Mouse (Mus musculus): Measurements from ENCODE around the gene Rgs14. TPM values are rescaled to one million over a fixed set of nuclear protein-coding genes. Genes with fewer than 3 reads are reported as not detected.

Rgs14 gene
- total RNA-seq, 2 experiments from 2014 or later = 1.0 to 1.1 TPM

DNA sequence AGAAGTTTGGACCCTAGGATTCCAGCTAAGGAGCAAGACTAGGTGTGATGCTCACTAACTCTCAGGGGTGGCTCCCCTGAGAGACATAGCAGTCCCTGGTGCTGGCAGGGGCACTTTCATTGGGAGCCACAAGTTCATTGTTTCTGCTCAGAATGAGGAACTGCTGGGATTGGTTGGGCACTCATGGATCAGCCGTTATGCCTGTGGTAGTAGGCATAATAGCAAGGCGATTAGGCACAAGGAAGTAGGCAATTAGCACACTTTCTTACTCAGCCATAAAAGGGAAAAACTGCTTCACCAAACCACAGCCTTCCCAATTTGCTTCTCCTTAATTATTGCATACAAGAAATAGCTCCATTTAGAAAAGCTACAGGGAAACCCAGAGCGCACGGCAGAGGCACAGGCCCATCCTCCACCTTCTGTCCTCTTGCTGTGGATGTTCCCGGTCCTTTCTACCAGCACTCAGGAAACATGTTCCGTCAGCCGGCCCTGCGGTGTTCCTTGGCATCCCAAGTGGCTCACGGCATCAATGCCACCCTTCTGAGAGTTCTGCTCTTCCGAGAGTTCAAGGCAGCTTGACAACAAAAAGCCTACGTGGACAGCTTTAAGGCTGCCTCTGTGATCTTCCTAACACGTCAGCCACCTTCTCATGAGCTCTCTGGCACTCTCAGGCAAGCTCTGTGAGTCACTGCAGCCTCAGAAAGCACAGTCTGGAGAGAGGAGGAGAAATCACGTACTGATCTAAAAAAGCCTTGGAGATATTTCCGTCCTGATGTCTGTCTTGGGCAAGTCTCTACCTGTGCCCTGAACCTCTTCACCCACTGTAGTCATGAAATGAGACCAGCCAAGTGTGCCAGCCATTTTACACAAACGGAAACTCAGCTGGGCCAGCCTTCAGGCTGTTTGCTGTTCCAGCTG lies 34.7 kb downstream of the Rgs14 start:
- DNase-seq (ENCODE audit: low spot score in 2 of 2) = no peak

- peak; percentile 31 to 43 for DNase-seq (ENCODE audit: low spot score in 2 of 2)
Measured at GRCm38 (mm10) chr13:55404853-55405782, 35.6 kb downstream of the Rgs14 start.

GRCm38 (mm10) chr13:55405783-55406390 lies 36.4 kb downstream of the Rgs14 start:
- no peak for DNase-seq (ENCODE audit: low spot score in 2 of 2)

GRCm38 (mm10) chr13:55407341-55407740 lies 37.8 kb downstream of the Rgs14 start:
- DNase-seq (ENCODE audit: low spot score in 2 of 2) = no peak

DNA sequence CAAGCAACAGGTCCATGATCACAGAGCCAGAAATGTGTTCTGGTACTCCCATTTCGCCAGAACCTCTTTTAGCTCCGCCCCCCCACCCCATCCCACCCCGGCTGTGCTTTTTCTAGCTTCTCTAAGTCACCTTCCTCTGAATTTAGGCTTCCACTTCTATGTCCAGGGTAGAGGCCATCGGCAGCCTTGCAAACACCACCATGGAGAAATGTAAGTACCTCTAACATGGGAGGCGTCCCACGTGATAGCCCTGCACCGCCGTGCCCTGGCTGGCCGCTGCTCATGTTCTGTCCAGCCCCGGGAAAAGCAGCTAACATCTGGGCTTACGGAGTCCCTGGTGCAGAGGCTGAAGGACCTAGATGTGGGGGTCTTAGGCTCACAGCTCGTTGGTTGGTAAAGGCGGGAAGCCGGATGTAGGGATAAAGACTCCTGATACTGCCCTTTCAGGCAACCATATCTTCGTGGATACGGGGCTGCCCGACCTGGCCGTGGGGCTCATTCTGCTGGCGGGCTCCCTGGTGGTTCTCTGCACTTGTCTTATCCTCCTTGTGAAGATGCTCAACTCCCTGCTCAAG lies 39.1 kb downstream of the Rgs14 start:
- no peak for DNase-seq (ENCODE audit: low spot score in 2 of 2)

DNA sequence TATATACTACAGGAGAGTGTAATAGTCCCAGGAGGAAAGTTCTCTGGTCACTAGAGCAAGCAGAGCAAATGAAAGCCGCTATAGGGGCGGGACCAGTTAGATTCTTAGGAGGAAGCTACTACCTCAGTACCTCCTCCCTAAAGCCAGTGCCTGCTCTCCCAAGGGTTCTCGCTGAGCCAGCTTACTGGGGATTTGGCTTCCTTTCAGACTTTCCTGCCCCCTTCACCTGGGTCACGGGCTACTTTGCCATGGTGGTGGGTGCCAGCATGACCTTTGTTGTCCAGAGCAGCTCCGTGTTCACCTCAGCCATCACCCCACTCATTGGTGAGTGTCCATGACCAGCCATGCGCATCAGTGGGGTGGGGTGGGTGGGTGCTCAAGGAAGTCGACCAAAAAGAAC lies 42.3 kb downstream of the Rgs14 start:
- DNase-seq (ENCODE audit: low spot score in 2 of 2) = no peak

DNA sequence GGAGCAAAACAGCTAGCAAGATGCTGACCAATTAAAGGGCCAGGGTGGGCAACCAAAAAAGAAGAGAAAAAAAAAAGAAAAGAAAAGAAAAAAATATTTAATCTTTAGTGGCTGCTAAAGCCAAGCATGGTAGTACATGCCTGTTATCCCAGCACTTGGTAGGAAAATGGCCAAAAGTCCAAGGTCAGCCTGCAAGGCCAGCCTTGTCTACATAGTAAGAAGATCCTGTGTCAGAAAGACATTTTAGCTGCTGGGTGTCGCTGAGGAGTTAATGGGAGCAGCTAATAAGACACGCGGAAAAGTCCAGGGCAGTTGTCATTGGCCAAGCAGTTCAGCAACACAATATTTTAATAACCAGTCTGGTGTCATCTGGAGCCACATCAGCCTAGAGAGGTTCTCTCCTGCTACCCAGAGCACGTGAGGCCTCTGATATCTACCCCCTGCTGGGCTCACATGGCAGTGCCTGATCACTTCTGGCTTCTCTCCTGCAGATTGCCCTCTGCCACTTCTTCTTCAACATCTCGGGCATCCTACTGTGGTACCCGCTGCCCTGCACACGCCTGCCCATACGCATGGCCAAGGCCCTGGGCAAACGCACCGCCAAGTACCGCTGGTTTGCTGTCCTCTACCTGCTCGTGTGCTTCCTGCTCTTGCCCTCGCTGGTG lies 43.2 kb downstream of the Rgs14 start:
- no peak for DNase-seq (ENCODE audit: low spot score in 2 of 2)

DNA sequence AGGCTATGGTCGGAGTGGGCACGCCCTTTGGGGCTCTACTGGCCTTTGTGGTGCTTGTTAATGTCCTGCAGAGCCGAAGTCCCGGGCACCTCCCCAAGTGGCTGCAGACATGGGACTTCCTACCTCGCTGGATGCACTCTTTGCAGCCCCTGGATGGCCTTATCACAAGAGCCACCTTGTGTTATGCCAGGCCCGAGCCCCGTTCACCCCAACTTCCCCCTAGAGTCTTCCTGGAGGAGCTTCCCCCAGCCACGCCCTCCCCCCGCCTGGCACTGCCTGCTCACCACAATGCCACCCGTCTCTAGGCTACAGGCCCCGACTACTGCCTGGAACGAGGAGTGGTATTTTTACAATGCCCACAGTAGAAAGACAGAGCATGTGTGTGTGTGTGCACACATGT lies 43.8 kb downstream of the Rgs14 start:
- DNase-seq (ENCODE audit: low spot score in 2 of 2) = no peak

DNA sequence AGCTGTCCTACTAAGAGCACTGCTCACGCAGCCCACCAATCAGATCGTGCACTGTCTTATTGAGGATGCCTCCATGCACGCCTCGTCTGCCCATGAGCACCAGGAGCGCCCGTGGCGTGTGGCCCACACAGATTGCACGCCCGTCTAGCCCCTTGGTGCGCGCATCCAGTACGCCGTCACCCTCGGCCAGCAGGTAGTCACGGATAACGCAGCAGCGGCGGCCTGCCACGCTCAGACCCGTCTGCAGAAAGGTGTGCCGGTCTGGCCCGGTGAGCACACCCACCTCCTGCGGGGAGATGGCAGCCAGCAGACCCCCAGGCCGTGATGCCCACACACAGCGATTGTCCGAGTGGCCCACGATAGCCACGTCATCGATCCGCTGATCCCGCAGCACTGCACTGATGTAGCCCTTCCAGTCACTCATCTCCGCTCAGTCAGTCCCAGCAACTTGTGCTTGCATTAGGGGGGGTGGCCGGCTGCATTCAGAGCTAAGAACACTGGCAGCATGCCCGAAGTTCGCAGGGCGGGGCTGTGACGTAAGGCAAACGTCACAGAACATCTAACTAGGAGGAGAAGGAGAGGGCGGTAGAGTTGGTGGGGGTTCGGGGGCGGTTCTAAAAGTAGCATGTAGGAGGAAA lies 45.3 kb downstream of the Rgs14 start, which contains the start of gene Pfn3:
Pfn3 (minus strand) TSS at position 490 of the 638 bp plus-strand sequence.
- DNase-seq (ENCODE audit: low spot score in 2 of 2) = no peak

DNA sequence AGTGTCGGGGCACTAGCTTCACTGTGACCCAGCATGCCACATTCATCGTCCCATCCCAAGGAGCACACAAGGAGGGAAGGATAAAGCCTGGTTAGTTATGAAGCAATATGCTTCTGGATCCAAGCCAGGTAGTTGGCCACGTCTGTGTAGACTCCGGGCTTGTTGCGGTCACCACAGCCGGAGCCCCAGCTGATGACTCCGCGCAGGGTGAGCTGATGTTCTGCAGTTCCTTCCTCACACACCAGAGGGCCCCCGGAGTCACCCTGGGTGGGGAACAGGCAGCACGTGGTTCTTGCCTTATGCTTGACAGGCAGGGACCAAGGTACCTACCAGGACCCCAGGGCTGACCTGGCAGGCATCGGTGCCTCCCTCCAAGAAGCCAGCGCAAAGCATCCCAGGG lies 48.5 kb downstream of the Rgs14 start:
- peak; percentile 72 to 78 for DNase-seq (ENCODE audit: low spot score in 2 of 2)

GRCm38 (mm10) chr13:55419142-55419541 lies 49.6 kb downstream of the Rgs14 start:
- DNase-seq (ENCODE audit: low spot score in 2 of 2) = no peak

GRCm38 (mm10) chr13:55420018-55420932 lies 50.7 kb downstream of the Rgs14 start:
- no peak for DNase-seq (ENCODE audit: low spot score in 2 of 2)

DNA sequence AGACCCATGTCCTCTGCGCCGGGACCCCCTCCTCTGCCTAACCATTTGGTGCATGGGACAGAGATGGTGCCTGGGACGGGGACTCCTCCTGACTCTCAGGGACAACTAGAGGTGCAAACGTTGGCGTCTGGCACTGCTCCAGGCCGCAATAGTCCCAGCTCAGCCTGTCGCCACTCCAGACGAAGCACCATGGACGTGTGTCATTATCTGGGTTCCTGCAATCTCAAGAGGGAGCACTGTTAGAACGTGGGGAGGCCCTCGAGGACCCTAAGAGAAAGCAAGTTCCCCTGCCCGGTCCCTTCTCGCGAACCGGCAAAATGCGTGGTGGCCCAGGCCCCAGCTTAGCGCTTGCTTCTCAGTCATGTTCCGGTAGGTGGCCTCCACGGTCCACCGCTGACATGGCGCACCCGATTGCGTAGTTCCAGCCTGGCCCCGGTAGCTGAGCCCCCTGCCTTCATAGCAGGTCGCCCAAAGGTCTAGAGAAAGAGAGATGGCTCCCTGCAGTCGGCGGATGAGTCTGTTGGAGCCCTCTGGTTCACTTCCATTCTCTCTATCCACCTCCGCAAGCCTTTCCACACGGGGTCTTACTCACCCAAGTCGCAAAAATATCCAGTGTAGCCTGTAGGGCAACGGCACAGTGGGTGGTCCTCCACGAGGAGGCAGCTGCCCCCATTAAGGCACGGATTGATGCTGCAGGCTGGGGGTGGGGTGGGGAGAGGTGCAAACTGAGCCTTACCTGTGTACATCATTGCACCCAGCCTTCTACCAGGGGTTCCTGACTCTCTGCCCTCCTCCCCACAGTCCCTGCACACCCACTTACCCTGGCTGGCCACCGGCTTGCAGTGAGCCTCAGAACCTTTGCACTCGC lies 51.6 kb downstream of the Rgs14 start:
- peak in 1 of 2 experiments; percentile 17 for DNase-seq (ENCODE audit: low spot score in 2 of 2)

DNA sequence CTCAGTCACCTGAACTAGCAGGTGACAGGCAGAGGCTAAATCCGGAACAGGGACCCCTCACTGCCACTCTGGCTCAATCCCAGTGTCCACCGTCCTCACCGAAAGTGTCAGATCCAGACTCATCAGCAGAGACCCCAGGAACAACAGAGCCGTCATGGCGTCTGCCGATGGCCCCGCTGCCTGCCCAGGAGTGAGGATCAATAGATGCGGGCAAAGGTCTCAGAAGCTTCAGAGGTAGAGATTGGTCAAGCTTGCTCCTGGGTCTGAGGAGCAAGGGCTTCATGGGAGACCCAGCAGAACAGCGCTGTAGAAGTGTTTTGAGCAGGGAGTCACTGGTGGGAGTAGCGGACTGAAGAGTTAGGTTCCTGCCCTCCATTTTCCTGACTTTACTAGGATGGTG lies 57.1 kb downstream of the Rgs14 start, which contains the start of gene F12:
F12 (minus strand) TSS at position 181 of the 400 bp plus-strand sequence.
- no peak for DNase-seq (ENCODE audit: low spot score in 2 of 2)

GRCm38 (mm10) chr13:55429226-55429888 lies 59.8 kb downstream of the Rgs14 start:
- no peak for DNase-seq (ENCODE audit: low spot score in 2 of 2)

DNA sequence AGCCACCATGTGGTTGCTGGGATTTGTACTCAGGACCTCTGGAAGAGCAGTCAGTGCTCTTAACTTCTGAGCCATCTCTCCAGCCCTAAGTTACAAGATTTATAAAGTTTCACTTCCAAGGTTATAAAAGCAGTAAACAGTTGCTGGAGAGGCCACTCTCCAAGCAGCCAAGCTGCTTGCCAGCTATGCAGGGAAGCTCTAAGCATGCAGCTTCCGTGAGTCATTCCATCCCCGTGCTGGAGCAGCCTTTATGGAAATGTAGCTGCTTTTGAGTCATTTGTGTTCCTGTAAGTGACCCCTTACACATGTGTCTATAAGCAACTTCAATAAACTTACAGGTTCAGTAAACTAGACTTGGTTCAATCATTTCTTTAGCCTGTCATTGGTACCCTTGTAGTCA lies 61.0 kb downstream of the Rgs14 start:
- DNase-seq (ENCODE audit: low spot score in 2 of 2) = no peak
